Mouse (Mus musculus) thymus, adult 2 months (tissue): ENCODE data around the gene Rplp2. TPM values are rescaled to one million over a fixed set of nuclear protein-coding genes. Genes with fewer than 3 reads are reported as not detected.

Experiments used
- DNase-seq: peaks from one replicate; pipeline ENCODE4 v3.0.0; 2021
- H3K27ac ChIP-seq: fragments of 200-500 bp; 2 replicates; pipeline ENCODE4 v1.5.1; 2012; ENCODE audit warnings: low read length, control low read depth; ENCODE audit not compliant: control insufficient read depth, insufficient read depth
- H3K27me3 ChIP-seq: fragments of 200-500 bp; 2 replicates; pipeline ENCODE4 v1.6.1; 2012; ENCODE audit warnings: mild to moderate bottlenecking, low read length, moderate library complexity, mixed read lengths; ENCODE audit not compliant: control insufficient read depth, insufficient read depth
- H3K36me3 ChIP-seq: fragments of 200-500 bp; 2 replicates; pipeline ENCODE4 v1.6.1; 2012; ENCODE audit warnings: mild to moderate bottlenecking, low read length, moderate library complexity; ENCODE audit not compliant: control insufficient read depth, insufficient read depth
- H3K4me1 ChIP-seq: fragments of 200-500 bp; replicated peaks from 2 replicates; pipeline ENCODE4 v1.6.1; 2012; ENCODE audit warnings: low read length; ENCODE audit not compliant: control insufficient read depth, insufficient read depth
- H3K4me3 ChIP-seq: fragments of 200-500 bp; 2 replicates; pipeline ENCODE4 v1.5.1; 2012; ENCODE audit warnings: mild to moderate bottlenecking, low read length, control low read depth, moderate library complexity; ENCODE audit not compliant: control insufficient read depth, insufficient read depth
- CTCF ChIP-seq: fragments of 200-500 bp; IDR thresholded peaks from 2 replicates; pipeline ENCODE4 v1.5.1; 2012; ENCODE audit warnings: mild to moderate bottlenecking, control low read depth, low read length, moderate library complexity, borderline replicate concordance; ENCODE audit not compliant: control insufficient read depth, poor library complexity, insufficient read depth; ENCODE audit errors: extremely low read depth
- POLR2A ChIP-seq: fragments of 200-500 bp; IDR thresholded peaks from 2 replicates; pipeline ENCODE4 v1.6.1; 2012; ENCODE audit warnings: mild to moderate bottlenecking, low read length, control low read depth, moderate library complexity; ENCODE audit not compliant: control insufficient read depth, poor library complexity, insufficient read depth; ENCODE audit errors: extremely low read depth
- WGBS: fragments of 180-500 bp; shearing (Covaris S2); methylation state at CpG from one replicate; pipeline ENCODE4 v1.1.7; 2018; 5-methylcytosine and 5-hydroxymethylcytosine counted together
- polyA plus RNA-seq: library from polyadenylated mRNA; depleted of rRNA; stranded (reverse); fragments of >200 nt; gene quantifications from 2 replicates; pipeline ENCODE4 v1.2.3, GENCODE M21; 2012

Gene Rplp2
- polyA plus RNA-seq, 1 experiment, result 750 TPM

GRCm38 (mm10) chr7:141413331-141413730, 33.8 kb upstream of the Rplp2 start:
- Histone ChIP-seq H3K4me3 (peak overlapping the region; percentile 94), H3K27me3 (no peaks in the 10 kb centered on the region), H3K36me3 (peaks cover 4% of the 10 kb centered on the region; the same call in 1 of the 2 replicates), H3K27ac (peak overlapping the region; percentile 14; the same call in 1 of the 2 replicates), H3K4me1 (peaks cover 15% of the 10 kb centered on the region)
- no peak for TF ChIP-seq POLR2A
- TF ChIP-seq CTCF, result no peak
- DNase-seq, result peak; percentile 18
- 6% methylated on average over 16 of the region's 16 CpGs for WGBS

DNA sequence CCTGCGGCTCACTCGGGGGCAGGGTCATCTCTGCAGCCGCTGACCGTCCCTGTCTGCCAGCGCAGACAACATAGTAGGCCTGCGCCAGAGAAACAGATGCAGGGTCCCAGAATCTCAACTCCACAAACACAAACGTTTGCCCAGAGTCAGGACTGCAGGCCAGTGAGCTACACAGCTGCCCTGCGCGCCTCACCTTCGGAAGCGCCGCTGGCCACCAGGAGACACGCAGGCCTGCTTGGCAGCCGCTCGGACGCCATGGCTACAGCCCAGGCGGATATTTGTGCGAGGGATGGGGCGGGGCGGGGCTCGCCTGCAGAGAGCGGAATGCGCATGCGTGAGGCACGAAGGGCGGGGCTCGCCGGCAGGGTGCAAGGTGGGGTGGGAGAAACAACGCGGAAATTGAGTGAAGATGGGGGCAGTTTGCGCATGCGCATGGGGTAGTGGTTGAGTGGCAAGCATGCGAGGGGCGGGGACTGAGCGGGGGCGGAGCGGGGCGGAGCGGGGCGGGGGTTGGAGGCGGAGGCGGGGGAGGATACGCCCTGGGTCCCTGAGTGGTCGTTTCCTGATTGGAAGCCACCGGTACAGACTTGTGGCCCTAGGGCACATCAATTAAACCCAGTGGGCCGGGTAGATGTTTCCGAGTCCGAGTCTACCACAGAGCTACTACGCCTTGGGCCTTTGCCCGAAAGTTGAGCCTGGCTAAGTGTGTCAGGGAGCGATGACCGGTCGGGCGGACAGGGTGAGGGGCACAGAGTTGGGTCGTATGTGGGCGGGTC, 33.2 kb upstream of the Rplp2 start, which contains the start of gene Gatd1:
TSS of gene Gatd1 (minus strand) at position 328 of the 776 bp plus-strand sequence.
- TF ChIP-seq POLR2A, result peak; percentile 80
- TF ChIP-seq CTCF, result peak; percentile 44; the same call in 1 of the 2 replicates
- DNase-seq, result peak; percentile 99
- H3K27me3 ChIP-seq, result no peaks in the 10 kb centered on the region
- H3K27ac ChIP-seq, result peak within 1 kb of the TSS; percentile 14; the same call in 1 of the 2 replicates
- peak within 1 kb of the TSS; percentile 94 for H3K4me3 ChIP-seq
- under 1% methylated on average over 56 of the region's 56 CpGs for WGBS
- H3K4me1 ChIP-seq, result peaks cover 14% of the 10 kb centered on the region
- peaks cover 4% of the 10 kb centered on the region; the same call in 1 of the 2 replicates for H3K36me3 ChIP-seq

DNA sequence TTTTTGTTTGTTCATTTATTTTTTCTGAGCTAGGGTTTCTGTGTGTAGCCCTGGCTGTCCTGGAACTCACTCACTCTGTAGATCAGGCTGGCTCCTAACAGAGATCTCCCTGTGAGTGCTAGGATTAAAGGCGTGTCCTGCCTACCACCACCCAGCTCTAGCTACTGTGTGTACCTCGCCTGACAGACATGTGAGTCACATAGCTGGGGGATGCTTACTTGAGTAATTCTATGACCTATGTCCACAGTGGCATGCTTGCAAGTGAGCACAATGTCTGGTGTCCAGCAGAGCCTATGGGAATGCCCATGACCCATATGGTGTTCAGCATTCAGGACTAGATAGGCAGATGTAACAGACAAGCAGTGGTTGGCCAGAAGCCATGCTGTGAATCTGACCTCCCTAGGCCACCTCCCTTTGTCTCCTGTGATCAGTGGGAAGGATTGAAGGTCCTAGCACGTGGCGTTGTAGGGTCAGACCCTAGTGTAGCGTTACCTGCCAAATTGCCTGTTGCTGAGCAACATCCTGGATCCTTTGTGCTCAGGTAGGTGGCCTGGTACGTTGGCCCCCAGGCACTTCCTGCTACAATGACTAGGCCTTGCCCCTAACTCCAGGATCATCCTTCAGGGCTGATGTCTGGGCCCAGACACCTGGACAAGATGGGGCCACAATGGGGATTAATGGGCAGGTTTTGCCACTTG, 30.9 kb upstream of the Rplp2 start:
- TF ChIP-seq POLR2A, result no peak
- TF ChIP-seq CTCF, result no peak
- Histone ChIP-seq H3K4me1 (peaks cover 11% of the 10 kb centered on the region), H3K27me3 (no peaks in the 10 kb centered on the region), H3K4me3 (no peak overlapping the region), H3K27ac (no peak overlapping the region), H3K36me3 (no peaks in the 10 kb centered on the region)
- WGBS, result 95% methylated on average over 6 of the region's 6 CpGs
- no peak for DNase-seq

GRCm38 (mm10) chr7:141417731-141418681, 29.2 kb upstream of the Rplp2 start:
- no peak overlapping the region for H3K4me3 ChIP-seq
- H3K27me3 ChIP-seq, result no peaks in the 10 kb centered on the region
- no peak for TF ChIP-seq CTCF
- TF ChIP-seq POLR2A, result no peak
- WGBS, result 92% methylated on average over 8 of the region's 8 CpGs
- H3K4me1 ChIP-seq, result peaks cover 8% of the 10 kb centered on the region
- no peak overlapping the region for H3K27ac ChIP-seq
- DNase-seq, result no peak
- no peaks in the 10 kb centered on the region for H3K36me3 ChIP-seq

DNA sequence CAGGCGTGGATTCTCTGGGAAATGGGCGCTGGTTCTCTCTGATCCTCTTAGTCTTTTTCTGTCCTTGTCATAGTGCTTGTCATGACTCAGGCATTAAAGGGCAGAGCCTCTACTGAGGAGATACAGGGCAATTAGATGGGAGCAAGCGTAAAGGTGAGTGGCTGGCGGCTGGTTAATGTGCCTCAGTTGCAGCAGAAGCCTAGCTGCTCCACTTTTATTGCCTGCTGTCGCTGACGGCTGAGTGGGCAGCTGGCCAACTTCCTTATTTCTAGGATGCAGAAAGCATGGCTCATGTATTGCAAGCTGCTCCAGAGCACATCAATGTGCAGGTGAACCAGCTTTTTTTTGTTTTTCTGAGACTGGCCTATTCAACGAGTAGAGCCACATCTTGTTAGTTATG, 28.2 kb upstream of the Rplp2 start:
- Histone ChIP-seq H3K27ac (no peak overlapping the region), H3K27me3 (no peaks in the 10 kb centered on the region), H3K36me3 (no peaks in the 10 kb centered on the region), H3K4me1 (peaks cover 4% of the 10 kb centered on the region), H3K4me3 (no peak overlapping the region)
- DNase-seq, result no peak
- TF ChIP-seq POLR2A (no peak), CTCF (no peak)
- WGBS, result 56% methylated on average over 7 of the region's 7 CpGs

- Histone ChIP-seq H3K27ac (no peak overlapping the region), H3K27me3 (no peaks in the 10 kb centered on the region), H3K4me3 (no peak overlapping the region), H3K4me1 (no peaks in the 10 kb centered on the region), H3K36me3 (no peaks in the 10 kb centered on the region)
- TF ChIP-seq CTCF (no peak), POLR2A (no peak)
- 91% methylated on average over 9 of the region's 9 CpGs for WGBS
- no peak for DNase-seq
Measured at GRCm38 (mm10) chr7:141420030-141420702, 27.0 kb upstream of the Rplp2 start.
